Mouse (Mus musculus) spleen, adult 2 months (tissue): ENCODE results near the gene Fan1. TPM values are rescaled to one million over a fixed set of nuclear protein-coding genes. Genes with fewer than 3 reads are reported as not detected.

Experiments
- DNase-seq, 2 experiments: peaks; one replicate each; pipeline versions ENCODE4 v3.0.0 to v3.0.0-alpha.2; 2012 to 2021; ENCODE audit warnings: low spot score in 2 of 2, low read depth in 1 of 2
- H3K27ac ChIP-seq: fragments of 200-500 bp; 2 replicates; pipeline ENCODE4 v1.5.1; 2012; ENCODE audit warnings: low read length, inconsistent platforms; ENCODE audit not compliant: insufficient read depth
- H3K27me3 ChIP-seq: fragments of 200-500 bp; 2 replicates; pipeline ENCODE4 v1.6.1; 2012; ENCODE audit warnings: mild to moderate bottlenecking, moderate library complexity, low read length, inconsistent platforms; ENCODE audit not compliant: control insufficient read depth, insufficient read depth
- H3K36me3 ChIP-seq: fragments of 200-500 bp; 2 replicates; pipeline ENCODE4 v1.6.1; 2012; ENCODE audit warnings: mild to moderate bottlenecking, low read length, inconsistent platforms; ENCODE audit not compliant: control insufficient read depth, insufficient read depth
- H3K4me1 ChIP-seq: fragments of 200-500 bp; 2 replicates; pipeline ENCODE4 v1.6.1; 2011; ENCODE audit warnings: inconsistent platforms; ENCODE audit not compliant: control insufficient read depth, insufficient read depth, insufficient read length
- H3K4me3 ChIP-seq: fragments of 200-500 bp; 2 replicates; pipeline ENCODE4 v1.5.1; 2011; ENCODE audit warnings: mild to moderate bottlenecking, inconsistent platforms; ENCODE audit not compliant: insufficient read depth, insufficient read length; ENCODE audit errors: extremely low read depth
- CTCF ChIP-seq: fragments of 200-500 bp; IDR thresholded peaks from 2 replicates; pipeline ENCODE4 v1.5.1; 2011; ENCODE audit warnings: mild to moderate bottlenecking, inconsistent platforms; ENCODE audit not compliant: insufficient read depth, insufficient read length, insufficient replicate concordance; ENCODE audit errors: extremely low read depth
- POLR2A ChIP-seq: fragments of 200-500 bp; IDR thresholded peaks from 2 replicates; pipeline ENCODE4 v1.6.1; 2011; ENCODE audit warnings: low read depth, low read length, inconsistent platforms
- WGBS: fragments of 180-500 bp; shearing (Covaris S2); methylation state at CpG from one replicate; pipeline ENCODE4 v1.1.7; 2018; 5-methylcytosine and 5-hydroxymethylcytosine counted together
- polyA plus RNA-seq: library from polyadenylated mRNA; depleted of rRNA; stranded (reverse); fragments of >200 nt; gene quantifications from 2 replicates; pipeline ENCODE4 v1.2.3, GENCODE M21; 2012; rRNA removed

Gene Fan1
- polyA plus RNA-seq = 1.5 and 2.0 TPM in 2 replicates

DNA sequence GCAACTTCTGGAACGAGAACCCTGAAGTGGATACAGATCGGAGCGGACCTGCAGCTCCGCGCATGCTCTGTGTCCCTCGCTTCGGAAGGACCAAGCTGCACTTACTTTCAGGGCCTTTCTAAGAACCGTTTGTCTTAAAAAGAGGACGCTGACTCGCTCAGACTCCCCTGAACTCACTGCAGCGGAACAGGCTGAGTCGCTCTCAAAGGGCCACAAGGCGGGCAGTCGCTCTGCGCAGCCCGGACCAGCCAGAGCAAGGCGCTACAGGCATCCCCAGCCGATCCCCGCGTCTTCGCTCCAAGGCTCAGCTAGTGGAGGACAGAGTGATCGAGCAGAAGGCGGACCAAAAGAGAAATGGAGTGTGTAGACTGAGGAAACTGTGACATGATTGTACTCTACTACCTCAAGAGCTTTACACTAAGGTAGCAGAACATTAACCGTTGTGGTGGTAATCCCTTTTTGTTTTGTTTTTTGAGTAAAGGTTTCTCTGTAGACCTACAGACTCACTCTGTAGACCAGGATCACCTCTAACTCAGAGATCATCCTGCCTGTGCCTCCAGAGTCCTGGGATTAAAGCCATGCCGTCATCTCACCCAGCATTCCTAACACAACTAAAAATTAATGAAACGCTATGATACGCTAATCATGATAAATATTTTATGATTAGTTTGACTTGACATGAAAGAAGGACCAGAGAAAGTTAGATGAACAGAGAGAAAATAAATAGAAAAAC lies at the start of gene Fan1:
Fan1 (minus strand) TSS at position 266 of the 733 bp plus-strand sequence.
- no peaks in the 10 kb centered on the region for H3K27me3 ChIP-seq
- H3K4me1 ChIP-seq = peaks cover 2% of the 10 kb centered on the region; the same call in 1 of the 2 replicates
- 7% methylated on average over 27 of the region's 27 CpGs for WGBS
- TF ChIP-seq POLR2A (peak; percentile 46), CTCF (peak; percentile 30; the same call in 1 of the 2 replicates)
- peak within 1 kb of the TSS; percentile 81 for H3K4me3 ChIP-seq
- peak; percentile 76 to 85 for DNase-seq
- H3K27ac ChIP-seq = peak within 1 kb of the TSS; percentile 93
- peaks cover 18% of the 10 kb centered on the region for H3K36me3 ChIP-seq

DNA sequence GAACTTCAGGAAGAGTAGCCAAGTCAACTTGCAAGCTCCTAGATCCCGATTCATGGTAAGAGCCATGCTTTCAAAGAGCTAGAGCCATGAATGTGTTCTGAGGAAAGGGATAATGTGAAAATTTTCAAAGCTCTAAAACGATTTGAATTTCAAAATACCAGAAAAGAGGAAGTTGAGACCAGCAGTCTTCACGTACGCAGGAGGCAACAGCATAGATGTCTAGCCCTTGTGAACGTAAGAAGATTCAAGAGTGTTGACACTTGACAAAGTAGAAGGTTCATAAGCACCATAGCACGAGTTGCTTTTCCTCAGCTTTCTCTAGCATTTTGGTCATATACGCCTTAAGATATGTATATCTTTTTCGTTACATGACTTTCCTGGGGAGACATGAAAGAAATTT lies 30.1 kb upstream of the Fan1 start:
- Histone ChIP-seq H3K4me1 (no peaks in the 10 kb centered on the region), H3K4me3 (no peak overlapping the region), H3K27me3 (no peaks in the 10 kb centered on the region), H3K27ac (no peak overlapping the region), H3K36me3 (0 out of 2 replicates have a peak, but pooled peaks cover 1% of the 10 kb centered on the region)
- 53% methylated on average over 8 of the region's 8 CpGs for WGBS
- TF ChIP-seq POLR2A = no peak
- no peak for DNase-seq

DNA sequence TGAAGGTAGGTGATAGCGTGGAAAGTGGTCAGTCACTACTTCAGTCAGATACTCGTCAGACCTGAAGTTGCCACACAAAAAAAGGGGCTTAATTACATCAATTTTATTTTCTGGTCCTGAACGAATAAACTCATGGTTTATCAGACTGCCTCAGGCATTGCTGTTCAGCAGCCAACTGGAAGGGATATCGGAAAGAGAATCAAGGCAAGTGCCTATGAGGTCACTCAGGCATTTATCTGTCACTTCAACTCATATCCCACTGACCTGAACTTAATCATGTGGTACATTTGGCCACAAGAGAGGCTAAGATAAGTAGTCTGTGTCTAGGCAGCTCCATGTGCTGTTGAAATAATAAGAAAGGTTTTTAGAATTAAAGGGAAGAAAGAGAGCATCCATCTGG lies 28.6 kb upstream of the Fan1 start:
- TF ChIP-seq CTCF (no peak), POLR2A (no peak)
- Histone ChIP-seq H3K36me3 (0 out of 2 replicates have a peak, but pooled peaks cover 1% of the 10 kb centered on the region), H3K27me3 (no peaks in the 10 kb centered on the region), H3K27ac (no peak overlapping the region), H3K4me1 (no peaks in the 10 kb centered on the region), H3K4me3 (no peak overlapping the region)
- WGBS = 80% methylated on average over 4 of the region's 4 CpGs
- DNase-seq = no peak

DNA sequence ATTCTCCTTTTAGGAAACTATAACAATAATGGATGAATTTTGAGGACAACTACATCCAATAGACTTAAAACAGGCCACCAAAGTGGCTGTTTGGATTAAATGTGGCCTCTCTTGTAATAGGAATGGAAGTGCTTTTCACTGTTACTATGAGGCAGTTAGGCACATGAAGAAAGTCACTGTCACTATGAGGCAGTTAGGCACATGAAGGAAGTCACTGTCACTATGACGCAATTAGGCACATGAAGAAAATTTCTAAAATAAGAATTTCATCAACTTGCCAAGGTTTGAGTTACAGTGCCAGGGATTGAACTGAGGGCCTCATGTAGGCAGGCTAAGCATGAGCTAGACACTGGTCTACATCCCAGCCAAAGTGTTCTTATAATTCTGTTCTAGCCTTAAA lies 26.8 kb upstream of the Fan1 start:
- 0 out of 2 replicates have a peak, but pooled peaks cover 1% of the 10 kb centered on the region for H3K36me3 ChIP-seq
- TF ChIP-seq POLR2A (no peak), CTCF (no peak)
- WGBS = 89% methylated on average over 1 of the region's 1 CpGs
- no peak overlapping the region for H3K27ac ChIP-seq
- no peak overlapping the region for H3K4me3 ChIP-seq
- no peaks in the 10 kb centered on the region for H3K27me3 ChIP-seq
- H3K4me1 ChIP-seq = no peaks in the 10 kb centered on the region
- DNase-seq = no peak

DNA sequence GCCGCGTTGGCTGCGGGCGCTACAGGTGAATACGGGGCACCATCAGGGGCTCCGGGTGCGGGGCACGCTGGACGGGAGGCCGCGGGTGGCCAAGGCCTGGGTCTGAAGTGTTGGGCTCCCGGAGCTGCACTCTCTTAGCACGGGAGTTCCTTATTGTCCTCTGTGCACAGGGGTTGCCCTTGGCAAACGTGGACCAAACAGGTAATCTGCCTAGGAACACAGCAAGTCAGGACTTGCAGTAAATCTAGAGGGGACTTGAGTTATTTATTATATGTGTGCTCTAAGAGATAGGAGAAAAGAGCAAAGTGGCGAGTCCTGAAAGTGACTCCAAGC lies 18.9 kb upstream of the Fan1 start:
- TF ChIP-seq POLR2A (no peak), CTCF (no peak)
- WGBS = 1% methylated on average over 15 of the region's 15 CpGs

DNA sequence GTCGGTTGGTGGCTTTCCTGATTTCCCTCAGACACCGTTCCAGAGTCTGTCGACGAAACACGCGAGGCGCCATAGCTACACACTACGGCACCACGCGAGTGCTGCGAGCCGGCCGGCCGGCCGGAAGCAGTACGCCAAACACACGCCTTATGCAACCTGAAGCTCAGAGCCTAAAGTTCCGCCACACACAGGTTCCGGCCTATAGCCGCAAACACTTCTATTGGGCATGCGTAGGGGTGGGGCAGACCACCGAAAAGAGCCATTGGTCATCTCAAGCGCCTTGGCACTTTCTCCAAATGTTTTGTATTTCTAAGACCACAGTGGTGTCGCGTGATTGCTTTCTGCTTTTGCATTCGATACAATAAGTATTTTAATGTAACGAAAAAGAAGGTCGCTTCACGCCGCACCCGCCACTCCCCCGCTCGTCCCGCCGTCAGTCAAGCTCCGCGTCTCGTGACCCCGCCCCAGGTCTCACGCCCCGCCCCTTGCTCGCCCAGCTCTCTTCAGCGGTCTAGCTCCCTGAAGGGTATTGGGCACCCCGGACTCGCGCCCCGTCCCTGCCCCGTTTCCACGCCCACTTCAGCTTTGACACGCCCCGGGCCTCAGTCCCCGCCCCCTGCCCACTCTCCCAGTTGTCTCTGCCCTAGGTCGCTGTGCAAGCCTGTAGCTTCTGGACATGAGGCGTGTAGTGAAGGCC lies 18.4 kb upstream of the Fan1 start, which contains the start of the genes Mphosph10 and Mcee:
Mphosph10 (minus strand) TSS at position 147 of the 697 bp plus-strand sequence.
Mcee (plus strand) TSS at position 486 of the 697 bp plus-strand sequence.
- TF ChIP-seq POLR2A (peak; percentile 82), CTCF (no peak)
- peaks cover 9% of the 10 kb centered on the region for H3K36me3 ChIP-seq
- DNase-seq = peak; percentile 96 to 98
- peaks cover 7% of the 10 kb centered on the region; the same call in 1 of the 2 replicates for H3K4me1 ChIP-seq
- no peaks in the 10 kb centered on the region for H3K27me3 ChIP-seq
- under 1% methylated on average over 54 of the region's 54 CpGs for WGBS
- peak within 1 kb of the TSS; percentile 82 for H3K27ac ChIP-seq
- peak within 1 kb of the TSS; percentile 94 for H3K4me3 ChIP-seq

More for the DNA sequence above, 18.9 kb upstream of the Fan1 start:
- no peaks in the 10 kb centered on the region for H3K27me3 ChIP-seq
- peak overlapping the region; percentile 76 for H3K27ac ChIP-seq
- H3K4me1 ChIP-seq = peaks cover 7% of the 10 kb centered on the region; the same call in 1 of the 2 replicates
- DNase-seq = no peak
- peak overlapping the region; percentile 94 for H3K4me3 ChIP-seq
- peaks cover 7% of the 10 kb centered on the region for H3K36me3 ChIP-seq
